Mouse (Mus musculus) stomach, embryonic 16.5 days (tissue): ENCODE measurements at regions not wholly inside any gene's neighbourhood (a gene's known extent, or its start where the extent isn't known, plus 50 kb on each side); places are given as distances from the start of the nearest gene placed in this dataset.
A peak's percentile ranks its signal among the peaks of the same experiment; 100 is the strongest.

ENCODE experiments used
- ATAC-seq: fragments of 200-750 bp; cut with Nextera tagmentation; 2 replicates; pipeline ENCODE4 v1.8.0; 2017; ENCODE audit warnings: moderate number of reproducible peaks, moderate TSS enrichment; ENCODE audit not compliant: insufficient read depth, low FRiP score
- H3K27ac ChIP-seq: fragments of 300-500 bp; sonication (generic); 2 replicates; pipeline ENCODE4 v1.5.1; 2014; ENCODE audit warnings: low read length
- H3K27me3 ChIP-seq: fragments of 300-500 bp; sonication (generic); 2 replicates; pipeline ENCODE4 v1.6.1; 2014; ENCODE audit warnings: low read length, control low read depth, mixed read lengths; ENCODE audit not compliant: control insufficient read depth, insufficient read depth
- H3K36me3 ChIP-seq: fragments of 300-500 bp; sonication (generic); 2 replicates; pipeline ENCODE4 v1.6.1; 2014; ENCODE audit warnings: low read length; ENCODE audit not compliant: control insufficient read depth, insufficient read depth
- H3K4me1 ChIP-seq: fragments of 300-500 bp; sonication (generic); 2 replicates; pipeline ENCODE4 v1.6.1; 2014; ENCODE audit warnings: low read length, control low read depth, mixed read lengths; ENCODE audit not compliant: control insufficient read depth, insufficient read depth
- H3K4me2 ChIP-seq: fragments of 300-500 bp; sonication (generic); 2 replicates; pipeline ENCODE4 v1.6.1; 2014; ENCODE audit warnings: low read depth, low read length, mixed read lengths
- H3K4me3 ChIP-seq: fragments of 300-500 bp; sonication (generic); replicated peaks from 2 replicates; pipeline ENCODE4 v1.5.1; 2014; ENCODE audit warnings: mild to moderate bottlenecking, low read length
- H3K9ac ChIP-seq: fragments of 300-500 bp; sonication (generic); 2 replicates; pipeline ENCODE4 v1.6.1; 2014; ENCODE audit warnings: low read length
- H3K9me3 ChIP-seq: fragments of 300-500 bp; sonication (generic); replicated peaks from 2 replicates; pipeline ENCODE4 v1.6.1; 2016; ENCODE audit warnings: low read length, control low read depth; ENCODE audit not compliant: control insufficient read depth
- WGBS: fragments of 180-500 bp; shearing (Covaris S2); extraction: QIAGEN DNeasy Blood & Tissue Kit; methylation state at CpG from one replicate; pipeline ENCODE4 v1.1.7; 2014; 5-methylcytosine and 5-hydroxymethylcytosine counted together

DNA sequence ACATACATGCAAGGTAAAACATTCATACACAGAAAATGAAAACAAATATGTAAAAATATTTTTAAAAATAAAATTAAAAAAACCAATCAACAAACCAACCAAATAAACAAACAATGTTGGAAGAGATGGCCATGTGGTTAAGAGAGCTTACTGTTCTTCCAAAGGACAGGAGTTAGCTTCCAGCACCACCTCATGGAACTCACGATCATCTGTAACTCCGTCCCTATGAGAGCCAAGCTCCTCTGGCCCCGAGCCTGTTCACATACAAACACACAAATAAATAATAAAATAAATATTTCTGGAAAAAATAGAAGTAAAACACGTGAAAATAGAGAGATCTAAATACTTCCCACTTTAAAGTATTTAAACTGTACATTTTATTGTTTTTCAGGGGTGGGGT is 269.5 kb downstream of the Zfp704 start:
- Histone ChIP-seq H3K27me3 (peaks cover 2% of the 10 kb centered on the region; the same call in 1 of the 2 replicates), H3K4me2 (peak overlapping the region; percentile 79), H3K9ac (peak overlapping the region; percentile 55; the same call in 1 of the 2 replicates), H3K36me3 (no peaks in the 10 kb centered on the region), H3K4me3 (peak overlapping the region; percentile 40), H3K27ac (no peak overlapping the region), H3K4me1 (peaks cover 14% of the 10 kb centered on the region; the same call in 1 of the 2 replicates), H3K9me3 (no peaks in the 10 kb centered on the region)
- no peak for ATAC-seq
- 28% methylated on average over 4 of the region's 4 CpGs for WGBS

DNA sequence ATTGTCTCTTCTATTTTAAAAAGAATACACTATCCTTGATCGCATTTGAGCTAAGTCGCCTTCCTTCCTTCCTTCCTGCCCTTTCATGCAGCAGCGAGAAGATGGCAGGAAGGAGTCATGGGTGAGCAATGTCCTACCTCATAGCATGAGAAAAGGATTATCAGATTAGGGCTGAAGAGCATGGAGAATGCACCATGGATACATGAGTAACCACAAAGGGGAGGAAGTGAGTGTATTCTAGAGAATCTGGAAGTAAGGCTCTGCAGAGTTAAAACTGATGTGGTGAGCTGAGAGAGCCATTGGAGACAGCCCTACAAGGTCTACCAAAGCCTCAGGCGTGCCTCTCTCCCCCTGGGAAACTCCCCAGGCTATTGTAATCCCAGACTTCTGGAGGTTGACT is 270.2 kb downstream of the Zfp704 start:
- H3K27me3 ChIP-seq = no peaks in the 10 kb centered on the region
- no peak overlapping the region for H3K9ac ChIP-seq
- peaks cover 15% of the 10 kb centered on the region; the same call in 1 of the 2 replicates for H3K4me1 ChIP-seq
- ATAC-seq = no peak
- H3K9me3 ChIP-seq = no peaks in the 10 kb centered on the region
- H3K4me2 ChIP-seq = no peak overlapping the region
- WGBS = 74% methylated on average over 4 of the region's 4 CpGs
- no peaks in the 10 kb centered on the region for H3K36me3 ChIP-seq
- no peak overlapping the region for H3K27ac ChIP-seq
- H3K4me3 ChIP-seq = no peak overlapping the region

DNA sequence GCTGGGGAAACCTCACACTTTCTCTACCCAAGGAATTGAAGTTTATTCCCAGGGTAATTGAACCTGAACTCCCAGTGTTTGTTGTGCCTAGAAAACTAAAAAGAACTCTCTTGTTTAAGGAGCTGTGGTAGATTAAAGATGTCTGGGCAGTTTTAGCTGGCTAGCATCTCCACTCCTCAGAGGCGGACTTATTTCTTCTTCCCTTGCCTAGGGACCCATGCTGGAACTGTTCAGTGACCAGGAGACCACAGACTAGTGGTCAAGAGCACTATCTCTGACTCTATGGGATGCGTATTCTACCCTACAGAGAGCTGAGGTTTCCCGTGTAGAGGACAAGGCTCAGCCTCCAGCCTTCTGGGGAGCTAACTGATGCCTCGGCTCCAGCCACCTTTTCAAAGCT is 274.3 kb downstream of the Zfp704 start:
- 71% methylated on average over 4 of the region's 4 CpGs for WGBS
- Histone ChIP-seq H3K4me1 (peaks cover 9% of the 10 kb centered on the region; the same call in 1 of the 2 replicates), H3K27me3 (0 out of 2 replicates have a peak, but pooled peaks cover 5% of the 10 kb centered on the region), H3K27ac (no peak overlapping the region), H3K4me3 (no peak overlapping the region), H3K36me3 (no peaks in the 10 kb centered on the region), H3K4me2 (no peak overlapping the region), H3K9ac (no peak overlapping the region), H3K9me3 (no peaks in the 10 kb centered on the region)
- no peak for ATAC-seq
